Mouse (Mus musculus) heart, postnatal 25 days (tissue): ENCODE results near the gene Rpl22. TPM values are rescaled to one million over a fixed set of nuclear protein-coding genes. Genes with fewer than 3 reads are reported as not detected.

Source experiments
- DNase-seq: peaks from one replicate; pipeline ENCODE4 v3.0.0; 2022; ENCODE audit warnings: low spot score
- intact Hi-C: fragments of 180-260 bp; cut with DNase I; formaldehyde crosslinking; loops from one replicate; pipeline ENCODE4 v1.15.1; 2025
- total RNA-seq, 2 experiments: library from RNA; stranded (reverse); gene quantifications; 2 replicates each; pipeline ENCODE4 v1.2.3; 2021

Gene Rpl22
- total RNA-seq, 2 experiments from 2014 or later = 254 TPM

GRCm38 (mm10) chr4:152296371-152296770 is 29.2 kb upstream of the Rpl22 start:
- no peak for DNase-seq
- intact Hi-C loops = loop anchor here (2.0 kb wide), 1 partner anchor 28 kb away; the partner anchor contains the start of gene Rpl22

- intact Hi-C loops = loop anchor here (2.0 kb wide), 1 partner anchor 28 kb away; the partner anchor contains the start of gene Rpl22
- peak; percentile 99 for DNase-seq
Measured at GRCm38 (mm10) chr4:152296874-152297861, 28.4 kb upstream of the Rpl22 start, which contains the start of gene Icmt. Gene Icmt (plus strand): TSS chr4:152297227.

- intact Hi-C loops = no loop called here
- DNase-seq = no peak
Measured at GRCm38 (mm10) chr4:152298836-152299235, 26.7 kb upstream of the Rpl22 start.

GRCm38 (mm10) chr4:152300375-152300774 is 25.2 kb upstream of the Rpl22 start:
- DNase-seq = no peak
- intact Hi-C loops = no loop called here

- intact Hi-C loops = no loop called here
Measured at GRCm38 (mm10) chr4:152302012-152302411, 23.5 kb upstream of the Rpl22 start.

GRCm38 (mm10) chr4:152303172-152303571 is 22.4 kb upstream of the Rpl22 start:
- DNase-seq = no peak
- intact Hi-C loops = no loop called here

More at GRCm38 (mm10) chr4:152302012-152302411, 23.5 kb upstream of the Rpl22 start:
- DNase-seq = no peak

- intact Hi-C loops = no loop called here
- DNase-seq = no peak
Measured at GRCm38 (mm10) chr4:152304685-152305084, 20.9 kb upstream of the Rpl22 start.

- DNase-seq = no peak
- intact Hi-C loops = no loop called here
Measured at GRCm38 (mm10) chr4:152305991-152306390, 19.6 kb upstream of the Rpl22 start.

GRCm38 (mm10) chr4:152307542-152307941 is 18.0 kb upstream of the Rpl22 start:
- intact Hi-C loops = no loop called here
- no peak for DNase-seq

GRCm38 (mm10) chr4:152312186-152312585 is 13.4 kb upstream of the Rpl22 start:
- intact Hi-C loops = no loop called here
- DNase-seq = no peak

GRCm38 (mm10) chr4:152313211-152313632 is 12.3 kb upstream of the Rpl22 start:
- DNase-seq = no peak
- intact Hi-C loops = no loop called here

GRCm38 (mm10) chr4:152313934-152314333 is 11.6 kb upstream of the Rpl22 start:
- DNase-seq = no peak
- intact Hi-C loops = no loop called here

GRCm38 (mm10) chr4:152315498-152316213 is 9.9 kb upstream of the Rpl22 start:
- DNase-seq = no peak

GRCm38 (mm10) chr4:152317631-152318033 is 7.9 kb upstream of the Rpl22 start:
- intact Hi-C loops = no loop called here
- no peak for DNase-seq

More at GRCm38 (mm10) chr4:152315498-152316213, 9.9 kb upstream of the Rpl22 start:
- intact Hi-C loops = no loop called here

GRCm38 (mm10) chr4:152318517-152319234 is 6.9 kb upstream of the Rpl22 start, which contains the start of gene Rnf207:
Gene Rnf207 (minus strand): TSS chr4:152318993.
- peak; percentile 50 for DNase-seq
- intact Hi-C loops = no loop called here

GRCm38 (mm10) chr4:152321464-152321863 is 4.1 kb upstream of the Rpl22 start:
- DNase-seq = no peak
- intact Hi-C loops = no loop called here

GRCm38 (mm10) chr4:152324641-152325562 is 640 bp upstream of the Rpl22 start:
- intact Hi-C loops = loop anchor here (2.0 kb wide), 1 partner anchor 28 kb away; the partner anchor contains the start of gene Icmt
- no peak for DNase-seq

GRCm38 (mm10) chr4:152326543-152326942 is 1.0 kb downstream of the Rpl22 start:
- intact Hi-C loops = no loop called here
- DNase-seq = no peak

GRCm38 (mm10) chr4:152328691-152329090 is 3.1 kb downstream of the Rpl22 start:
- DNase-seq = no peak
- intact Hi-C loops = no loop called here
